Mouse (Mus musculus) hindbrain, postnatal 0 days (tissue): ENCODE results near the gene Trim60. TPM values are rescaled to one million over a fixed set of nuclear protein-coding genes. Genes with fewer than 3 reads are reported as not detected.

Experiments
- ATAC-seq: fragments of 200-750 bp; cut with Nextera tagmentation; 2 replicates; pipeline ENCODE4 v1.8.0; 2017; ENCODE audit warnings: mild to moderate bottlenecking, moderate TSS enrichment, moderate library complexity
- DNase-seq: peaks from one replicate; pipeline ENCODE4 v3.0.0-alpha.2; 2015; ENCODE audit warnings: low spot score
- H3K27ac ChIP-seq: fragments of 300-500 bp; sonication (generic); 2 replicates; pipeline ENCODE4 v1.5.1; 2014; ENCODE audit warnings: mild to moderate bottlenecking
- H3K27me3 ChIP-seq: fragments of 300-500 bp; sonication (generic); 2 replicates; pipeline ENCODE4 v1.6.1; 2014; ENCODE audit warnings: low read length, mixed read lengths; ENCODE audit not compliant: insufficient read depth
- H3K36me3 ChIP-seq: fragments of 300-500 bp; sonication (generic); 2 replicates; pipeline ENCODE4 v1.6.1; 2014; ENCODE audit warnings: low read length, mixed read lengths; ENCODE audit not compliant: insufficient read depth
- H3K4me1 ChIP-seq: fragments of 300-500 bp; sonication (generic); 2 replicates; pipeline ENCODE4 v1.6.1; 2014; ENCODE audit warnings: antibody characterized with exemption, low read length, mixed read lengths; ENCODE audit not compliant: insufficient read depth
- H3K4me2 ChIP-seq: fragments of 300-500 bp; sonication (generic); 2 replicates; pipeline ENCODE4 v1.6.1; 2014; ENCODE audit warnings: low read depth, mild to moderate bottlenecking, low read length, moderate library complexity, mixed read lengths
- H3K4me3 ChIP-seq: fragments of 300-500 bp; sonication (generic); 2 replicates; pipeline ENCODE4 v1.5.1; 2014; ENCODE audit warnings: low read length
- H3K9ac ChIP-seq: fragments of 300-500 bp; sonication (generic); replicated peaks from 2 replicates; pipeline ENCODE4 v1.6.1; 2014; ENCODE audit warnings: mild to moderate bottlenecking, low read length, moderate library complexity, mixed read lengths
- H3K9me3 ChIP-seq: fragments of 300-500 bp; sonication (generic); 2 replicates; pipeline ENCODE4 v1.6.1; 2016; ENCODE audit warnings: low read length, mixed read lengths
- CTCF ChIP-seq: IDR thresholded peaks from 2 replicates; pipeline ENCODE4 v1.5.1; 2016; ENCODE audit warnings: antibody characterized with exemption, control low read depth, low read depth
- WGBS: fragments of 180-500 bp; shearing (Covaris S2); extraction: QIAGEN DNeasy Blood & Tissue Kit; methylation state at CpG from one replicate; pipeline ENCODE4 v1.1.7; 2014; 5-methylcytosine and 5-hydroxymethylcytosine counted together
- polyA plus RNA-seq: library from polyadenylated mRNA; unstranded; fragments of >200 nt; fragmentation: Nextera tagmentation; extraction: Ambion mirVana; gene quantifications from 2 replicates; pipeline ENCODE4 v1.2.1, GENCODE M21; 2015
- total RNA-seq: library from RNA; depleted of rRNA; stranded (reverse); fragments of >200 nt; gene quantifications from 2 replicates; pipeline ENCODE4 v1.2.3, GENCODE M21; 2014; rRNA removed

Gene Trim60
- not detected in 2 replicates for total RNA-seq
- polyA plus RNA-seq = not detected in 2 replicates

GRCm38 (mm10) chr8:65018423-65018822, at the start of gene Trim60, which contains the start of gene Trim61:
Trim60 (minus strand) TSS chr8:65018584.
Trim61 (minus strand) TSS chr8:65018523.
- H3K36me3 ChIP-seq = no peaks in the 10 kb centered on the region
- H3K27me3 ChIP-seq = no peaks in the 10 kb centered on the region
- no peak within 1 kb of the TSS for H3K4me2 ChIP-seq
- DNase-seq (no peak), ATAC-seq (no peak)
- no peaks in the 10 kb centered on the region for H3K4me1 ChIP-seq
- H3K4me3 ChIP-seq = no peak within 1 kb of the TSS
- 87% methylated on average over 8 of the region's 8 CpGs for WGBS
- H3K9me3 ChIP-seq = no peaks in the 10 kb centered on the region
- no peak within 1 kb of the TSS for H3K9ac ChIP-seq
- H3K27ac ChIP-seq = no peak within 1 kb of the TSS
- no peak for TF ChIP-seq CTCF

- Histone ChIP-seq H3K27me3 (no peaks in the 10 kb centered on the region), H3K4me2 (no peak overlapping the region), H3K4me3 (no peak overlapping the region), H3K27ac (no peak overlapping the region), H3K36me3 (no peaks in the 10 kb centered on the region), H3K9ac (no peak overlapping the region), H3K9me3 (no peaks in the 10 kb centered on the region), H3K4me1 (no peaks in the 10 kb centered on the region)
- 48% methylated on average over 10 of the region's 10 CpGs for WGBS
- ATAC-seq = no peak
- TF ChIP-seq CTCF = no peak
- no peak for DNase-seq
Observed at GRCm38 (mm10) chr8:65067694-65068472, 49.5 kb upstream of the Trim60 start.

- Histone ChIP-seq H3K4me1 (no peaks in the 10 kb centered on the region), H3K4me3 (no peak overlapping the region), H3K36me3 (no peaks in the 10 kb centered on the region), H3K4me2 (no peak overlapping the region), H3K9me3 (no peaks in the 10 kb centered on the region), H3K27ac (no peak overlapping the region), H3K27me3 (no peaks in the 10 kb centered on the region), H3K9ac (no peak overlapping the region)
- ATAC-seq = no peak
- WGBS = 93% methylated on average over 4 of the region's 4 CpGs
- DNase-seq = no peak
- no peak for TF ChIP-seq CTCF
Observed at GRCm38 (mm10) chr8:65067031-65067430, 48.6 kb upstream of the Trim60 start.

GRCm38 (mm10) chr8:65065622-65066021, 47.2 kb upstream of the Trim60 start:
- Histone ChIP-seq H3K4me3 (no peak overlapping the region), H3K4me1 (no peaks in the 10 kb centered on the region), H3K9me3 (no peaks in the 10 kb centered on the region), H3K27me3 (no peaks in the 10 kb centered on the region), H3K27ac (no peak overlapping the region), H3K9ac (no peak overlapping the region), H3K4me2 (no peak overlapping the region), H3K36me3 (no peaks in the 10 kb centered on the region)
- no peak for TF ChIP-seq CTCF
- no peak for DNase-seq
- 95% methylated on average over 3 of the region's 3 CpGs for WGBS
- no peak for ATAC-seq

- no peaks in the 10 kb centered on the region for H3K36me3 ChIP-seq
- no peak overlapping the region for H3K27ac ChIP-seq
- ATAC-seq (no peak), DNase-seq (no peak)
- no peaks in the 10 kb centered on the region for H3K27me3 ChIP-seq
- no peaks in the 10 kb centered on the region for H3K9me3 ChIP-seq
- H3K9ac ChIP-seq = no peak overlapping the region
- no peak overlapping the region for H3K4me3 ChIP-seq
- TF ChIP-seq CTCF = no peak
- H3K4me1 ChIP-seq = no peaks in the 10 kb centered on the region
- WGBS = 49% methylated on average over 2 of the region's 2 CpGs
- H3K4me2 ChIP-seq = no peak overlapping the region
Observed at GRCm38 (mm10) chr8:65064071-65064470, 45.7 kb upstream of the Trim60 start.

- Histone ChIP-seq H3K27me3 (no peaks in the 10 kb centered on the region), H3K4me3 (no peak overlapping the region), H3K4me2 (no peak overlapping the region), H3K36me3 (no peaks in the 10 kb centered on the region), H3K27ac (no peak overlapping the region), H3K4me1 (no peaks in the 10 kb centered on the region), H3K9ac (no peak overlapping the region), H3K9me3 (no peaks in the 10 kb centered on the region)
- DNase-seq (no peak), ATAC-seq (no peak)
- 68% methylated on average over 4 of the region's 4 CpGs for WGBS
- no peak for TF ChIP-seq CTCF
Observed at GRCm38 (mm10) chr8:65062195-65062594, 43.8 kb upstream of the Trim60 start.

GRCm38 (mm10) chr8:65056722-65057121, 38.3 kb upstream of the Trim60 start:
- Histone ChIP-seq H3K9ac (no peak overlapping the region), H3K4me1 (no peaks in the 10 kb centered on the region), H3K4me2 (no peak overlapping the region), H3K4me3 (no peak overlapping the region), H3K27ac (no peak overlapping the region), H3K36me3 (no peaks in the 10 kb centered on the region), H3K27me3 (no peaks in the 10 kb centered on the region), H3K9me3 (no peaks in the 10 kb centered on the region)
- DNase-seq = no peak
- TF ChIP-seq CTCF = no peak
- 94% methylated on average over 4 of the region's 4 CpGs for WGBS
- ATAC-seq = no peak
